Mouse (Mus musculus) thymus, postnatal 25 days (tissue): ENCODE data around the gene Glb1l.

Experiments
- DNase-seq: peaks from one replicate; pipeline ENCODE4 v3.0.0; 2022

Glb1l gene

GRCm38 (mm10) chr1:75231224-75231623 lies 20.6 kb upstream of the Glb1l start:
- no peak for DNase-seq

- DNase-seq: no peak
Observed at GRCm38 (mm10) chr1:75230335-75230994, 19.9 kb upstream of the Glb1l start.

GRCm38 (mm10) chr1:75229158-75229557 lies 18.5 kb upstream of the Glb1l start:
- no peak for DNase-seq

GRCm38 (mm10) chr1:75227653-75228052 lies 17.0 kb upstream of the Glb1l start:
- DNase-seq: no peak

GRCm38 (mm10) chr1:75226138-75226537 lies 15.5 kb upstream of the Glb1l start:
- DNase-seq: no peak

GRCm38 (mm10) chr1:75225473-75225872 lies 14.9 kb upstream of the Glb1l start:
- DNase-seq: no peak

- peak; percentile 51 for DNase-seq
Observed at GRCm38 (mm10) chr1:75223532-75223931, 12.9 kb upstream of the Glb1l start.

GRCm38 (mm10) chr1:75222926-75223325 lies 12.3 kb upstream of the Glb1l start:
- peak; percentile 60 for DNase-seq

GRCm38 (mm10) chr1:75221538-75221937 lies 10.9 kb upstream of the Glb1l start:
- no peak for DNase-seq

- DNase-seq: no peak
Observed at GRCm38 (mm10) chr1:75219531-75219930, 8.9 kb upstream of the Glb1l start, which contains the start of gene Tuba4a. Tuba4a (minus strand) TSS chr1:75219865.

GRCm38 (mm10) chr1:75219078-75219477 lies 8.5 kb upstream of the Glb1l start:
- peak; percentile 98 for DNase-seq

- DNase-seq: peak; percentile 73
Observed at GRCm38 (mm10) chr1:75218227-75219001, 7.8 kb upstream of the Glb1l start.

GRCm38 (mm10) chr1:75217893-75218226 lies 7.2 kb upstream of the Glb1l start:
- DNase-seq: no peak

- peak; percentile 28 for DNase-seq
Observed at GRCm38 (mm10) chr1:75216797-75217585, 6.4 kb upstream of the Glb1l start.

GRCm38 (mm10) chr1:75215785-75216184 lies 5.2 kb upstream of the Glb1l start:
- DNase-seq: no peak

- no peak for DNase-seq
Observed at GRCm38 (mm10) chr1:75214886-75215285, 4.3 kb upstream of the Glb1l start.

- no peak for DNase-seq
Observed at GRCm38 (mm10) chr1:75214442-75214841, 3.8 kb upstream of the Glb1l start.

GRCm38 (mm10) chr1:75213096-75213495 lies 2.5 kb upstream of the Glb1l start:
- peak; percentile 27 for DNase-seq

GRCm38 (mm10) chr1:75212542-75212941 lies 1.9 kb upstream of the Glb1l start:
- no peak for DNase-seq

- no peak for DNase-seq
Observed at GRCm38 (mm10) chr1:75211141-75211708, 612 bp upstream of the Glb1l start.

GRCm38 (mm10) chr1:75208967-75209678 lies 1.5 kb downstream of the Glb1l start:
- peak; percentile 51 for DNase-seq

GRCm38 (mm10) chr1:75201236-75201635 lies 9.4 kb downstream of the Glb1l start:
- DNase-seq: no peak

GRCm38 (mm10) chr1:75192452-75192851 lies 18.2 kb downstream of the Glb1l start:
- no peak for DNase-seq
